Mouse (Mus musculus): ENCODE data around the gene Rps6kc1. TPM values are rescaled to one million over a fixed set of nuclear protein-coding genes. Genes with fewer than 3 reads are reported as not detected.

Gene Rps6kc1
- polyA plus RNA-seq, 1 experiment, result not detected

DNA sequence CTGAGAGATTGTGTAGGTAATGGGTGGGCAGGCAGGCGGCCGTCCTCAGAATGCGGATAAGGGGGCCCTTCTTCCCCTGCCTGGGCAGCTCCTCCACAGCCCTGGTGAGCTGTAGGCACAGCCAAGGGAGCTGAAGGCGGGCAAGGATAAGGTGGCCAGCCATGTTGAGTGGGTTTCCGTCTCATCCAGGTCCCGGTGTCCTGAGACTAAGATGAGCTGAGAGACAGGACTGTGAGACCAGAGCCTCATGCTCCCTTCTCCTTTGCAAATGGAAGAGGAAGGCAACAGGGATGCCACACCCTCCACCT, 256.9 kb downstream of the Rps6kc1 start:
- peaks cover 11% of the 10 kb centered on the region for H3K4me1 ChIP-seq (ENCODE audit: control insufficient read depth, insufficient read depth, low read length)
- H3K4me3 ChIP-seq (ENCODE audit: insufficient read depth, low read depth, low read length), result no peak overlapping the region
- no peak overlapping the region for H3K27ac ChIP-seq (ENCODE audit: insufficient read depth, low read depth, low read length)
- no peak for TF ChIP-seq POLR2A (IDR thresholded peaks at IDR 0.05; ENCODE audit: insufficient read depth, low read depth, low read length)
- TF ChIP-seq CTCF (IDR thresholded peaks at IDR 0.05; ENCODE audit: insufficient read depth, low read depth, low read length), result no peak
- WGBS, result 41% methylated on average over 6 of the region's 6 CpGs

DNA sequence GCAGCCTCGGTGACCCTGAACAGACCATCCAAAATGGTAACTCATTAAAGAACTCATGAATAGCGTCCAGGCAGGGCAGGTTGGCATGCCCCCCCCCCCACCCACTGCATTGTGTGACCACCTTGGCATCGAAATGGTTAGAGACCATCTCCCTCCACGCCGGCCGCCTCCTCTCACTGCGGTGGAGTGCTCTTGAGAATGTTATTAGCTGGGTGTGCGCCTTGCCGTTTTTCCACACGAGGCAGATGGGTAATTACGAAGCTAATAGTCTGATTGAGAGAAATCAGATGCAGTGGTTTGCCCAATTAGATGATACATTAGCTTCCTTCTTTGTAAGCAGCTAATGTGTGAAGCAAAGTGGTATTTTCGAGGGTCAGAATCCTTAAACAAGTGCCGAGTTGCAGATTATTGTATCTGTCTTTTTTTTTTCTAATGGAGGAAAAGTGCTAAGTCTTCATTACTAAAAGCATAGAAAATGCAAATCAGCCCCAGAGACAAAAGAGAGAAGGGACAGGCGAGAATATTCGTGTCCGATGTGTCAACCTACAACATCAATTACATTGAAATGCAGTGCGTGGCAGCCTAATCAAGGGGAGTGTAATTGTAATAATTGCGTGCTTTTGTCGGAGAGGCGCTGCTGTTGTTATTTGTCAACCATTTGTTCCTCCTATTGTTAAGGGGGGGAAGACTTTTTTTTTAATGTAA, 257.4 kb downstream of the Rps6kc1 start:
- H3K27ac ChIP-seq (ENCODE audit: insufficient read depth, low read depth, low read length), result no peak overlapping the region
- TF ChIP-seq POLR2A (IDR thresholded peaks at IDR 0.05; ENCODE audit: insufficient read depth, low read depth, low read length) (no peak), CTCF (IDR thresholded peaks at IDR 0.05; ENCODE audit: insufficient read depth, low read depth, low read length) (no peak)
- peaks cover 11% of the 10 kb centered on the region for H3K4me1 ChIP-seq (ENCODE audit: control insufficient read depth, insufficient read depth, low read length)
- 28% methylated on average over 20 of the region's 20 CpGs for WGBS
- no peak overlapping the region for H3K4me3 ChIP-seq (ENCODE audit: insufficient read depth, low read depth, low read length)

DNA sequence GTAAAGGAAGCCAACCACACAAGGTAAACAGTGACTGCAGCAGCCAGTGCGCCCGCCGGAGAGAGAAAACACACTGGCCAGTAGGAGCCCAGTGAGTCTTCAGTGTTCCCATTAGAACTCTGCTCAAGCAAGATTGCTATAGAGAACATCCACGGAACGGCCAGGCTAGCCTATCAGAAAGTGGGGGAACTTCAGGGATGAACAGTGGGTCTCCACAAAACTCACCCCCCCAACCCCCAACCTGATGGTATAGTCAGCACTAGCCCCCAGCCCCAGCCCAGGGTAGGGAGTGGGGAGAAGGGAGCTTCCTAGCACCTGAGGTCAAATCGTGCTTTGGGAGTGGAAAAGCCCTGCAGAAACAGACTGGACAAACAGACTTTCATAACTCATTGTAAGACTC, 258.5 kb downstream of the Rps6kc1 start:
- WGBS, result 86% methylated on average over 6 of the region's 6 CpGs
- peaks cover 11% of the 10 kb centered on the region for H3K4me1 ChIP-seq (ENCODE audit: control insufficient read depth, insufficient read depth, low read length)
- no peak overlapping the region for H3K27ac ChIP-seq (ENCODE audit: insufficient read depth, low read depth, low read length)
- no peak overlapping the region for H3K4me3 ChIP-seq (ENCODE audit: insufficient read depth, low read depth, low read length)
- TF ChIP-seq POLR2A (IDR thresholded peaks at IDR 0.05; ENCODE audit: insufficient read depth, low read depth, low read length) (no peak), CTCF (IDR thresholded peaks at IDR 0.05; ENCODE audit: insufficient read depth, low read depth, low read length) (no peak)

Other genes starting within 250 kb of the Rps6kc1 start
- not detected in 2 replicates for gene Angel2, start 13.3 kb upstream of the Rps6kc1 start, polyA plus RNA-seq (2012; ENCODE audit: insufficient read depth, insufficient read length, low replicate concordance, missing spikeins)
- gene Vash2, start 67.5 kb upstream of the Rps6kc1 start, polyA plus RNA-seq (2012; ENCODE audit: insufficient read depth, insufficient read length, low replicate concordance, missing spikeins), result not detected in 2 replicates
- gene Flvcr1, start 114.4 kb upstream of the Rps6kc1 start, polyA plus RNA-seq (2012; ENCODE audit: insufficient read depth, insufficient read length, low replicate concordance, missing spikeins), result not detected in 2 replicates
- not detected in 2 replicates for gene Spata45, start 124.9 kb upstream of the Rps6kc1 start, polyA plus RNA-seq (2012; ENCODE audit: insufficient read depth, insufficient read length, low replicate concordance, missing spikeins)
- gene Tatdn3, start 151.2 kb upstream of the Rps6kc1 start, polyA plus RNA-seq (2012; ENCODE audit: insufficient read depth, insufficient read length, low replicate concordance, missing spikeins), result not detected in 2 replicates
- gene Nsl1, start 151.2 kb upstream of the Rps6kc1 start, polyA plus RNA-seq (2012; ENCODE audit: insufficient read depth, insufficient read length, low replicate concordance, missing spikeins), result not detected in 2 replicates
- not detected in 2 replicates for gene Batf3, start 186.1 kb upstream of the Rps6kc1 start, polyA plus RNA-seq (2012; ENCODE audit: insufficient read depth, insufficient read length, low replicate concordance, missing spikeins)